Mouse (Mus musculus): ENCODE measurements at regions not wholly inside any gene's neighbourhood (a gene's known extent, or its start where the extent isn't known, plus 50 kb on each side); places are given as distances from the start of the nearest gene placed in this dataset.

DNA sequence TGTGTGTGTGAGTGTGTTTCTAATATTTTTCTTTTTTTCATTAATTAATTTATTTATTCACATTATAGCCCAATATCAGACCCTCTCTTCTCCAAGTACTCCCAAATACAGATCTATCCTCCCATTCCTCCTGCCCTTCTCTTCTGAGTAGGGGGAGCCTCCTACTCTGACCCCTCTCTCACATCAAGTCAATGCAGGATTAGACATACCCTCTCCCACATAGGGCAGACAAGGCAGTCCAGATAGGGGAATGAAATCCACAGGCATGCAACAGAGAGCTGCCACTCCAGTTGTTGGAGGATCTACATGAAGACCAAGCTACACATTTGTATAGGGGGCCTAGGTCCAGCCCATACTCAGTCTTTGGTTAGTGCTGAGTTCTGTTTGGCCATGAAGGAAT lies 216.3 kb upstream of the Adamts5 start:
- DNase-seq: no peak

DNA sequence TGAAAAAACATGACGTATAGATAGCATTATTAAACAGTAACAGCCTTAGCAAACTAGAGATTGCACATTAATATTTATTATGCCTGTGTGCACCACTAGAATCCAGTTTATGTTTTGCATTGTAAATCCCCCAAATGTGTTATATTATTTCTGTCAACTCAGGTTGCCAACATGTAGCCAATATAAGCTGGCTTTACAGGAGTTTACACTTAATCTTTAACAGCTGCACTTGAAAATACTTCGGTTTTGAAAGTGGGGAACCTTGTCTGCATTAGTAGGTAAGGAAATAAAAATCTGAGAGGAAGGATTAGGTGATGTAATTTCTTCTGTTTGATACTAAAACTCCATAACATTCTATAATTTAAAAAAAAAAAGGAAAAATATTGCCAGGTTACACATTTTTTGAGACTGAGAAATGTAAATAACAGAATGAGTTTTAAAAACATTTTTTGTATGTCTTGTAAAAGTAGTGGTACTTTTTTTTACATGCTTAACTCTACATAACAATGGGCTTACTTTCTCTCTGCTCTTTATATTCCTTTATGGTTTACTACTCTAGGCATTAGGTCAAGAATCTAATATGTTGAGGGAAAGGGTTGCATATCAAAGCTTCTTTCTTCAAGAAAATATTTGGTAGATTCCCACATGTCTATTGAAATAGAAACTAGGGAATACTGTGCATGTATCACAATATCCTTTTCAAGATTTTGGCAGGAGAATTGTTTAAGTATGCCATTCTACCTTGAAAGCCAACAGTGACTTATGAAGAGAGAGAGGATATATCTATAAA lies 214.2 kb upstream of the Adamts5 start:
- no peak for DNase-seq

DNA sequence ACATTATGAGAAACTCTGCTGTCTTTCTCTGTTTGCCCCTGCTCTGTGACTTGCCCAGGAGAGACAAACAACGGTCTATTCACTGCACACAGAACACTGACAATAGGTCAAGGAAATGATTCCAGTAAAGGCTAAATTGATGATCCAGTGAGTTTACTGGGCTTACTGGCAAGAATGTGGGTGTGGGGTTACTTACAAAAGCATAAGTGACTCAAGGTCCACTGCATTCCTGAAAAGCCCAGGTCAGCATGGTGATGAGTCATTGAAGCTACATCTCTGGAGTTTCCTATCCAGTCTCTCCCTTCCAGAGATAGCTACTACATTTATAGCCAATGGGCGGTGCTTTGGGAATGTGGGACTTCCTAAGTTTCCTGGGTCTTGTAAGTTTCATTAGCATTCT lies 192.8 kb upstream of the Adamts5 start:
- DNase-seq: no peak

DNA sequence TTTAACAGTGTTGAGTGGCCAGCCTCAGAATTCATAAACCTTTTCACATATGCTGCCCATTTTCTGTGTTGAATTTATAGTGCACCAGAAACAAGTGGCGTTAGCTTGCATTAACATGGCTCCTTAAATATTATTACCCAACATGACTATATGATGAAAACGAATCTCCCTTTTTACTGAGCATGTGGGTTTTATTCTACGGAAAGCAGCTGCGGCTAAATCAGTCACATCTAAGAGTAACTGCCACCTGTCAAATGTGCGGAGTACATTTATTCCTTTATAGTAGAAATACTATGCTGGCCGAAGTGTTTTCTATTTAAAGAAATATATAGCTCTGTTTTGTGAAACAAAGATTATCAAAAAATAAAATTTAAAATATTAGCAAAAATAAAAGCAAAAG lies 188.5 kb upstream of the Adamts5 start:
- no peak for DNase-seq

DNA sequence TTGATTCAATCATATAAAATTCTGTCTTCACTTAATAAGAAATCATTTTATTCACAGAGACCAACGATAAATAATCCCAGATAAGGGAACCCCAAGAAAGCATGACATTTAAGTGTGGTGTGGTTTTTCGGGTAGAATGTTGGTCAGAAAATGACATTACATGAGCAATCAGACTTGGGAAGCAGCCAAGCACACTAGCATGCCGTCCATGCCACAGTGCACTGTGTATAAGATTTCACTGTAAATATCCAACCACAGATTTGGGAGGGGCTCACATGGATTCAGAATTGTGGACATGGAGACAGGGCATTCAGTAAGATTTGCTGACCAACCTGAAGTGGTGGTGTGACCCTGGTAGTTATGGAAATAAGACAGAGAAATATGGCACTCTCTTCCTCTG lies 185.8 kb upstream of the Adamts5 start:
- DNase-seq: no peak

DNA sequence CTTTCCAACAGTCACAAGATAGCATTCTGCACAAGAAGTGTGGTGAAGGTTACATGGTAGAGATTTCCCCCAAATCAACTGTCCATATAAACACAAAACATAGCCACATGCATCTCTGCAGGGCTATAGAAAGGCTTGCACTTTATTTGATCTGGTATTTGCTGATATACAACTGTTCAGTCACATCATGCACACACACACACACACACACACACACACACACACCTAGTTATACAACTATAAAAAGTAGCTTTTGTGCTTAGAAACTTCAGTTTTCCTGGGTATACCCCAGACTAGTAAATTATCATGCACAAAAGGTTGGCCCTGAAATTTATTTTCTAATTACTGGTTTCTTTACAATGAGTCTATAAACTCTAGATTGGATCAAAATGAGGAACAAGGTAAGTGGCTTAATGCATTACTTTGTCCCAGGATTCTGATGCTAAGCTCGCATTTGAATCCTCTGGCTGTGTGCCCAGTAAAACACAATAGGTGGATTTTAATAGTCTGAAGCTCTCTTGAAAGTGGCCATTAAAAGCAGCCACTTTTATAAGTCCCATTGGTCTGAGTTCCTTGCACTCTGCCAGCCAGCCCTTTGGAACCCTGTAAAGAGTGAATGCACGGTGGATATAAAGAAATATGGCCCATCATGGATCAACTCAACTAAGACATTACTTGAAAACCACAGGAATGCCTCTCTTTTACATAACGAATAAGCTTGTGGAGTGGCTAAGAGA lies 166.2 kb upstream of the Adamts5 start:
- no peak for DNase-seq

DNA sequence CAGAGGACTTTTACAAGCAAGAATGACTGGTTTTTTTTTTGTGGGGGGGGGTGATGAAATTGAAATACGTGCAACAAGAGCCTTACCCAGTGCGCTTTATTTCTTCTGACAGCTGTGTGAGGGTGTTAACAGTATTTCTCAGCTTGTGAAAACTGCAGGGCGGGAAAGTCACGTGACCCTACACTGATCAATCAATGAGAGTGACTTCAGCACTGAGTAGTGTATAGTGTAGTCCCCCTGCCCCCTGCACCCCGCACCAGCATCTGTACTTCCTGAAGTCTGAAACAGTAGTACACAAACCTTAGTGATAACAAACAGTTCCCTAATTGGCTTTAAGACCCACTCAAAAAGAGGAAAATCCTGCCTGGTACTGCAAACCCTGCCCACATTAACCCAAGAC lies 158.5 kb upstream of the Adamts5 start:
- no peak for DNase-seq

DNA sequence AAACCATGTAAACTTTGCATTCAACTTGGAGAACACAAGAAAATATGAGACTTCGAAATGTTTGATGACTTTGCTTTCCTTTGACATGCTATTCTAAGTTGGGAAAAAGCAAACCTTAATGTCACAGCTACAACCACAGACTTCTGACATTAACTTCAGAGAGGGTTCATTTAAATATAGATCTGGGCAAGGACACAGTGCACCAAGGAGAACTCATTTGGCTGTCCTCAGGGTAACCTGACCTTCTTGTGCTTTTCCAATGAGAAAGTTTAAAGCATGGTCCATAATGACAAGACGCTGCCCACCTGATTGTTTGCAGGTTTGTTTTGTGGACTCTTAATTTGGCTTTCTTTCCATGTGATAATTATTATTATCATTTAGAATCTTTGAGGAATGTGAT lies 143.1 kb upstream of the Adamts5 start:
- no peak for DNase-seq

DNA sequence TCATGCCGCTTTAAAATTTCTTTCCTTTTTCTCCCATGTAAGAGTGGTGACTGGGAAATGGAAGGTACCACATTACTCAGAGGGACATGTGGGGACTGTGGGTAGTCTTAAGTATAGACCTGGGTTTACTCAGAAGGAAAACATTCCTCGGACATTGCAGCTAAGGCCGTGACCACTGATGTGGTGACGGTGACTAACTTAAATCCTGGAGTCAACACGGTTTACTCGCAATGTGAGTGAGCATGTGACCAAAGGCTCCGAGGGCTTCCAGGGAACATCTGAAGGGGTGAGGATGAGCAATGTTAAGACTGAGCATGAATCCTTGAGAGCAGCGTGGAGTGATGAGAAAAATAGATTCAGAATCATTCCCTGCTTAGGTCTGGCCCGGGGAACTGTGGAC lies 133.1 kb upstream of the Adamts5 start:
- no peak for DNase-seq

DNA sequence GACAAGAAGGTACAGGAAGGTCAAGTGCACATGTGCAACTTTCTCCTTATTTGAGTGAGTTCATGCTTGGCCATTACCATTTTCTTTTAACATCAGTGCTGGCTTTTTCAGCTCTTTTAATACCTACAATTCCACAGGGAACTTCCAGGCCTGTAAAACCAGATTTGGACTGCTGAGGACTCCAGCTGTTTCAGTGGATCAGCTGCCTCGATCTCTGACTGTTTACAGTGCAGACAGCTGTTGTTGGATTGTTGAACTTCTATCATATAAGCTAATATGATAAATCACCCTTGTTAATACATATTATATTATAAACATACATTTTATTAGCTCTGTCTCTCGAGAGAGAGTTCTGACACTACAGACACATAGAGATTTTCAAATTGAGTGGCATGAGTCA lies 126.1 kb upstream of the Adamts5 start:
- no peak for DNase-seq

DNA sequence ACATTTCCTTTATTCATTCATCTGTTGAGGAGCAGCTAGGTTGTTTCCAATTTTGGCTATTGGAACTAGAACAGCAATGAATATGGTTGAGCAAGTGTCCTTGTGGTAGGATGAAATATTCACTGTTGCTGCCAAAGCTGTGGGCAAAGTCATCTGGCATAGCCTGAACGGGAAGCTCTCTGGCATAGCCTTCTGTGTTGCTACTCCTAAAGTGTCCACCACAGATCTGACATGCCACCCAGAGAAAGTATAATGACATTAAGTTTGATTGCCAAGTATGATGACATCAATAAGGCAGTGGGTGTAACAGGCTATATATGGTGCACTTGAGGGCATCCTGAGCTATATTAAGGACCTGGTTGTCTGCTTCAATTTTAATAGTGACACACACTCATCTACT lies 113.7 kb upstream of the Adamts5 start:
- DNase-seq: no peak

DNA sequence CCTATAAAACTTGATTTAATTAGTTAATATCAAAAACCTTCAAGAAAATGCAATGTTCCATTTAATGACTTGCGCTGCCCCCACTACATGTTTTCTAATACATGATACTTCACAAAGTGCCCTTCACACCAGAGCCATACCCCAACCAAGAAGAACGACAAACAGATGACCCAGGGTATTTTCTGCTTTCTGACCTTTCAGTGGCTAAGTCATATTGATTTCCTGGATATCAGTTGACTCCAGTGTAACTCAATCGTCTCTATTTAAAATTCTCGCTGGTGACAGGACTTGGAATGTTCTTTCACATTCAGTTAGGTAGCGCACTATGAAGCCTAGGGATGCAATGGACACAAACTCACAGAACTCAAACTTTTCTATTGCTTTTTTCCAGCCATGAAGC lies 109.4 kb upstream of the Adamts5 start:
- DNase-seq: no peak

DNA sequence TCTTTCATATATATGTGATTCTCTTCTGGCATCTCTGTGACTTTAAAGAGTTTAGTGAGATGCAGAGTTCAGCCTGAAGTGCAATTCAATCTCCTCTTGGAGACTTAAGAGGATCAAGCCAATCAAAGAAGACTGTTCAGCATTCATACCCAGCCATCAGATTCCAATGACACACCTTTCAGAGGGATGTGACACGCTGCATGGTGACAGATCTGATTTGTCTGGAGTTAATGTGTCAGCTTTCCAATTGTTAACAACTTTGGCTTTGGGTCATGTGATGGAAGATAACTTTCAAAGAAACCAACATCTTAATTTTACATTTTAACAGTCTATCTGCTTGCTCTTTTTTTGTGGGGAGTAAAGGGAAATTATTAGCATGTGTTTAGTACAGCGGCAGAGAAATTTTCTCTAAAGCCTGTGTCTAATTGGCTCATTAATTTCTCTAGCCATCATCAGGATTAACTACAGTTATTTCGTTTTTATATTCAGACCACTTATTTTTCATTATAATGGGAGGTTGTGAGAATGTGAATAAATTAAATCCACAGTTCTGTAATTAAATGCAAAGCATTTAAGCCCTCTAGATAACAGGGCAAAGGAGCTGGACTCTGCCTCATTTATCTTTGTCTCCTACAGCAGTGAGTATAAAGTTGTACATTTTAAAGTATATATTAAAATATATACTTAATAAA lies 108.2 kb upstream of the Adamts5 start:
- DNase-seq: no peak

DNA sequence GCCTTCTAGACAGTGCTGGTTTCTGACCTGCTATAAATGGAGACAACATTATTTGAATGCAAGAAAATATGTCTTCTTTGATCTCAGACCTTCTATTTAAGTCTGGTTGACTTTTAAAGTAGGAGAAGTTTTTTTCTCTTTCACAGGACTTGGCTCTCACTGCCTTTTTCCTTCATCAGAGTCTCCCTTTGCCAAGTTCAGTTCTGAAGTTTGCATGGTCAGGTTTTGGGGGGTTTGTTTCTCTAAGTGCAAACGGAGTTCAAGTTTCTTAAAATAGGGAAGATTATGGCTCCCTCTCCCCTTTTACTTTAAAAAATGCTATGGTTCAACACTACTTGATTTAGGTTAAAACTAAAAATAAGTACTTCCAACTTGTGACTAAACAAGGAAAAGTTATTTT lies 106.2 kb upstream of the Adamts5 start:
- DNase-seq: no peak

DNA sequence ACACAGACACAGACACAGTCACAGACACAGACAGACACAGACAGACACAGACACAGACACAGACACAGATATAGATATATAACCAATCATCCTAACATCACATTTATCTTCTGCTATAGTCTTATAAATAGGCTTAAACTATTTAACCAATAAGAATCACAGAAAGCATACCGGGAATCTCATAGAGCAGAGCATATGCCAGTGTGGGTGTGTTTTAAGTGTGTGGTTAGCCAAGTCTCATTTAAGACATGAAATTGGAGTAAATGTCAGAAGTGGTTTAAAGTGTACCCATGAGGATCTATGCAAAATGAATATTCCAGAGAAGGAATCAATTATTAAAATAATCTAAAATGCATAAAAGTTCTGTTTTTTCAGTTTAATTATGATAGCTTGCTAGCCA lies 99.2 kb upstream of the Adamts5 start:
- no peak for DNase-seq

DNA sequence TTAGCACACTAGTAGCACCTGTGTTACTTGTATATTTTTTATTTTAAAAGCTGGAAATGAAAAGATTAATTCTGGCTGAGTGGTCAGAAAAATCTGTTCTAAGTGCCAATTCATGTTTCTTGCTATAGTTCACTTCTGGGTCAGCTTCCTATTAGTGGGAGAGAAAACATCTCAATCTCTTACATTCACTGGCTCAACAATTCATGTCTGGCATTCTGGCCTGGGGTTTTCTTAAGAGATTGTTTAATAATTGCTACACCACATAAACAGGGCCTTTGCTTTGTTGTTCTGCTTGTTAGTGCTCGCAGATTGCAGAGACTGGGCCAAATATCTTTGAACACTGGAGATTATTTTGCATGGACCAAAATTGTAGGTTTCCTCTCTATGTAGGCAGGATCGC lies 84.2 kb upstream of the Adamts5 start:
- no peak for DNase-seq

DNA sequence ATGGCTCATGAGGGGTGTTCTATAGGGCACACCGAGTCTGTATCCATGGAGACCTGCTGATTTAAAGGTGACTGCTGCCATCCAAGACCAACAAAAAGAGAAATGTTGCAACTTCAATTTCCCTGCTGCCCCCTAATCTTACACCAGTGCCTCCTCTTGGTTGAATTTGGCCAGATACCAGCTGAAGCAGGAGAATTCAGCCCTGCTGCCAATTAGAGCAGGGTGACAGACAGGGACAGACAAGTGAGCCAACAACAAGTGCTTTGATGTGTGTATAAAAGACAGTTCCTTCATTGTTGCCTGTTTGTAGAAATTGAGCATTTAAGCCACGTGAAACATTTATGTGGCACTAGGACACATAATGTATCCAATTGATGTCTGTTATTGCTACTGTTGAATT lies 75.5 kb upstream of the Adamts5 start:
- DNase-seq: no peak

DNA sequence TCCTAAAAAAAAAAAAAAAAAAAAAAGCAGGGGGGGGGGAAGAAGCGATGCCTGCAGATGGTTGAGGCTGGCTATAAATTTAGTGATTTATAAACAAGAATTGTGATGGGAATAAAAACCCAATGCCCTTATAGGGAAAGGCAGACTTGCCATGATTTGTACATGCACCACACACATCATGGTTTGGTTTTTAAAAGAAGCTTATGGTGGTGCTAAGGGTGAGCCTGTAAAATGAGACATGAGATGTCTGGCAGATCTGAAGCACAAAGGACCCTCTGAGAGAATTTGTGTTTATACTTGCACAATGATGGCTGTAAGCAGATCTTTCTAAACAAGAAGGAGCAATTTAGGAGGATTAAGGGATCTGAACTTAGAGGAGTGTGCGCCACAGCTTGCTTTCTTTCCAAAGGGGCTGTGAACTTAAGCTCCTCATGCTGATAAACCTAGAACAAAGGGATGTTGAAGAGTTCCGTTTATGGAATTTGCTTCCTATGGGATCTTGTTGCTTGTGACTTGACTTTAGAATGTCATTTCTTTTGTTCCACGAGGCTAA lies 65.3 kb upstream of the Adamts5 start:
- no peak for DNase-seq

DNA sequence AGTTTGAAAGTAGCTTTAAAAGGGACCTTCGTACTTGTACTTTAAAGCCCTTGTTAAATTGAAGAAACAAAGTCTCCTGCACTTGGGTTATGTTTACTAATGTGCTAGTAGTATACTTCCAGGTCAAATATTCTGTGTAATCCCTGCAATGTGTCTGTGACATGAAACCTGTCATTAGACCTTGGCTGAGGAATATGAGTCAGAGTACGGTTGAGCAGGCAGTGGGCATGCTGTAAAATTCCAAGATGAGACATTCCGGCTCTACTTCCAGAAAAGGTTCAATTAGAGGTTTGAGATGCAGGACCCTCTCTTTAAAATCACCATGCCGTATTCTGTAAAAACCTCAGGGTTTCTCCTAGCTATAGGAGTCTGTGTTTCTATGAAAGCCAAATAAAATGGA lies 64.6 kb upstream of the Adamts5 start:
- no peak for DNase-seq

DNA sequence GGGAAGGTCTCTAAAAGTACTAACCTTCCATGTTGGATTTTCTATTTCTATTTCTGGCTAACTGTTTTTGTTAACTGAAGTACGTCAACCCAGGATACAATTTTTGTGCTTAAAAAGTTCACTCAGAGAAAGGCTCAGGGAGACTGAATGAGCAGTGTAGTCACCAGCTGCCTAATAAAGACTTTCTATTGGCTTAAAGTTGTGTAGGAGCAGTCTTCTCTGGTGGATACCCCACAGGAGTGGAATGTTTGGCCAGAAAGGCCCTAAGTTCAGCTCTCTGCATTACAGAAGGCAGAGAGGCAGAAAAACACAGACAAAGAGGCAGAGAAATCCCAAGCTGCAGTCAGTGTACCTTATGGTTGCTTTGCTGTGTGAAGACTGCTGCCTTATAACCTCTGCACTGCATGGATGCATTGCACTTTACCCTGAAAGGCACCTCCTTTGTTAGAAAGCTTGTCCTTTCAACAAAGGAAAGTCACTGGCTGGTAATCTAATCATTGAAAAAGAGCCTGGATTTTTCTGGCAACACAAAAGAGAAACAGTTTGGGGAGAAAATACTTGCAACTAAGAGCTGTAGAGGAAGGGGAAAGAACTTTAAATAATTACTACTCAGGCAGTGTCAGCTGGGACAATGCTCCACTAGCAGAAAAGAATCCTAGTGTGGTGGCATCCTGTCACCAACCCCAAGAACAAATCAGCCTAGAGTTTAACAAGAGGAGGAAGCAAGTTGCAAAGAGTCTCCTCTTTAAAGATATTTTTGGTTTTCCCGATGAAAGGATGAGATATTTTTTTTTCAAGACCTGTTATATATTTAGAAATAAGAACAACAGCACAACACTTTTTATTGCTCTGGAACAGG lies 63.0 kb upstream of the Adamts5 start:
- no peak for DNase-seq

DNA sequence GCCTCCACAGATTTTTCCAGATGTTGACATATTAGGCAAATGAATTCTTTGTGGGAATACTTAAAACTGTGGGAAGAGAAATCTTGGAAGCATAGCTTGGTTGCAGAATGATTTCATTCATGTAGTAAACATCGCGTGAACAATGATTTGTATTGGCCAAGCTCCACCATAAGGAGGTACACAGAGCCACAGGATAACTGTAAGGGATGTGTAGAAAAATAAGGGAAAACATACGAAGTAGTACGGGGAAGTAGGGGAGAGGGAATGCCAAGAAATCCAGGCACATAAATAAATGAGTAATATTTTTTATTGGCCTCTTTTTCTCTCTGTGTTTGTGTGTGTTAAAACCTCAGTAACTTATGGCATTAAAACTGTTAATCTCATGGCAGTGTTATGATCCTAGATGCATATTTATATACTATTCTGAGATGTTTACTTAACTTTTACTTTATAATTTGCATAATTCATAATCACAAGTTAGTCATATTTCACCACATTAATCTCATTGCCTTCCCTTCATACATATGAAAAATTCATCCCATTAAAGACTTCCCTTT lies 54.5 kb upstream of the Adamts5 start:
- DNase-seq: no peak

DNA sequence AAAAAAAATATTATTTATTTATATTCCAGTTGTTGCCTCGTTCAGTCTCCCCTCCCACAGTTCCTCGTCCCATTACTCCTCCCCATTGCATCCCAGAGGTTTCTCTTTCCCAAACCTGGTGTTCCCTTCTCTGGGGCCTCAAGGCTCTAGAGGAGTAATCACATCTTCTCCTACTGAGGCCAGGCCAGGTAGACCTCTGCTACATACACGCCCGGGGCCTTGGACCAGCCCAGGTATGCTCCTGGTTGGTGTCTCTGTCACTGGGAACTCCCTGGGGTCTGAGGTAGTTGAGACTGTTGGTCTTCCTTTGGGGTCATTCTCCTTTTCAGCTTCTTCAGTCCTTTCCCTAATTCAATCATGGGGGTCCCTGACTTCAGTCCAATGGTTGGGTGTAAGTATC lies 50.0 kb upstream of the Adamts5 start:
- DNase-seq: no peak

All from cerebellum, adult 18-20 months (tissue).